Mouse (Mus musculus): ENCODE data around the gene Chrna9. TPM values are rescaled to one million over a fixed set of nuclear protein-coding genes. Genes with fewer than 3 reads are reported as not detected.

Chrna9 gene
- polyA plus RNA-seq, 1 experiment from 2014 or later = not detected

GRCm38 (mm10) chr5:65958597-65958996 is 23.9 kb downstream of the Chrna9 start:
- Histone ChIP-seq H3K9me3 (ENCODE audit: low read length) (no peaks in the 10 kb centered on the region), H3K4me2 (ENCODE audit: low read depth, low read length) (no peak overlapping the region), H3K36me3 (replicated peaks; ENCODE audit: insufficient read depth, low read length) (no peaks in the 10 kb centered on the region), H3K27me3 (ENCODE audit: insufficient read depth, low read length) (no peaks in the 10 kb centered on the region), H3K27ac (ENCODE audit: low read depth) (no peak overlapping the region), H3K4me1 (ENCODE audit: insufficient read depth) (peaks cover 9% of the 10 kb centered on the region; the same call in 1 of the 2 replicates), H3K9ac (replicated peaks) (no peak overlapping the region), H3K4me3 (ENCODE audit: low read depth, low read length) (no peak overlapping the region)
- DNase-seq (peak; percentile 45), ATAC-seq (no peak)
- WGBS (ENCODE audit: insufficient replicate concordance) = 3% methylated on average over 4 of the region's 4 CpGs
- TF ChIP-seq EP300 (IDR thresholded peaks at IDR 0.05; ENCODE audit: low read depth) = no peak
- TF ChIP-seq CTCF (IDR thresholded peaks at IDR 0.05; ENCODE audit: low read depth) = peak; percentile 87

GRCm38 (mm10) chr5:65959893-65960596 is 25.3 kb downstream of the Chrna9 start:
- TF ChIP-seq CTCF (IDR thresholded peaks at IDR 0.05; ENCODE audit: low read depth) (no peak), EP300 (IDR thresholded peaks at IDR 0.05; ENCODE audit: low read depth) (no peak)
- Histone ChIP-seq H3K4me2 (ENCODE audit: low read depth, low read length) (no peak overlapping the region), H3K36me3 (replicated peaks; ENCODE audit: insufficient read depth, low read length) (no peaks in the 10 kb centered on the region), H3K9ac (replicated peaks) (no peak overlapping the region), H3K9me3 (ENCODE audit: low read length) (no peaks in the 10 kb centered on the region), H3K27ac (ENCODE audit: low read depth) (no peak overlapping the region; the same call in 1 of the 2 replicates), H3K4me3 (ENCODE audit: low read depth, low read length) (no peak overlapping the region), H3K27me3 (ENCODE audit: insufficient read depth, low read length) (no peaks in the 10 kb centered on the region), H3K4me1 (ENCODE audit: insufficient read depth) (peaks cover 9% of the 10 kb centered on the region; the same call in 1 of the 2 replicates)
- 48% methylated on average over 5 of the region's 5 CpGs for WGBS (ENCODE audit: insufficient replicate concordance)
- no peak for DNase-seq
- ATAC-seq = peak; percentile 63

- no peaks in the 10 kb centered on the region for H3K27me3 ChIP-seq (ENCODE audit: insufficient read depth, low read length)
- ATAC-seq (no peak), DNase-seq (no peak)
- H3K27ac ChIP-seq (ENCODE audit: low read depth) = no peak overlapping the region
- H3K36me3 ChIP-seq (replicated peaks; ENCODE audit: insufficient read depth, low read length) = no peaks in the 10 kb centered on the region
- H3K9me3 ChIP-seq (ENCODE audit: low read length) = no peaks in the 10 kb centered on the region
- H3K4me2 ChIP-seq (ENCODE audit: low read depth, low read length) = no peak overlapping the region
- WGBS (ENCODE audit: insufficient replicate concordance) = 76% methylated on average over 11 of the region's 11 CpGs
- H3K9ac ChIP-seq (replicated peaks) = no peak overlapping the region
- no peak for TF ChIP-seq EP300 (IDR thresholded peaks at IDR 0.05; ENCODE audit: low read depth)
- no peak for TF ChIP-seq CTCF (IDR thresholded peaks at IDR 0.05; ENCODE audit: low read depth)
- H3K4me3 ChIP-seq (ENCODE audit: low read depth, low read length) = no peak overlapping the region
- peaks cover 6% of the 10 kb centered on the region; the same call in 1 of the 2 replicates for H3K4me1 ChIP-seq (ENCODE audit: insufficient read depth)
Observed at GRCm38 (mm10) chr5:65960597-65960950, 25.9 kb downstream of the Chrna9 start.

- no peak overlapping the region for H3K4me2 ChIP-seq (ENCODE audit: low read depth, low read length)
- H3K27me3 ChIP-seq (ENCODE audit: insufficient read depth, low read length) = no peaks in the 10 kb centered on the region
- 79% methylated on average over 5 of the region's 5 CpGs for WGBS (ENCODE audit: insufficient replicate concordance)
- H3K9me3 ChIP-seq (ENCODE audit: low read length) = no peaks in the 10 kb centered on the region
- no peak overlapping the region for H3K9ac ChIP-seq (replicated peaks)
- no peak for ATAC-seq
- H3K4me1 ChIP-seq (ENCODE audit: insufficient read depth) = 0 out of 2 replicates have a peak, but pooled peaks cover 3% of the 10 kb centered on the region
- TF ChIP-seq EP300 (IDR thresholded peaks at IDR 0.05; ENCODE audit: low read depth) (no peak), CTCF (IDR thresholded peaks at IDR 0.05; ENCODE audit: low read depth) (no peak)
- H3K36me3 ChIP-seq (replicated peaks; ENCODE audit: insufficient read depth, low read length) = no peaks in the 10 kb centered on the region
- H3K27ac ChIP-seq (ENCODE audit: low read depth) = no peak overlapping the region
- H3K4me3 ChIP-seq (ENCODE audit: low read depth, low read length) = no peak overlapping the region
- no peak for DNase-seq
Observed at GRCm38 (mm10) chr5:65963291-65963690, 28.6 kb downstream of the Chrna9 start.

- no peak overlapping the region for H3K4me2 ChIP-seq (ENCODE audit: low read depth, low read length)
- no peaks in the 10 kb centered on the region for H3K27me3 ChIP-seq (ENCODE audit: insufficient read depth, low read length)
- TF ChIP-seq EP300 (IDR thresholded peaks at IDR 0.05; ENCODE audit: low read depth) (no peak), CTCF (IDR thresholded peaks at IDR 0.05; ENCODE audit: low read depth) (no peak)
- WGBS (ENCODE audit: insufficient replicate concordance) = 76% methylated on average over 7 of the region's 7 CpGs
- H3K9me3 ChIP-seq (ENCODE audit: low read length) = no peaks in the 10 kb centered on the region
- no peak overlapping the region for H3K27ac ChIP-seq (ENCODE audit: low read depth)
- no peaks in the 10 kb centered on the region for H3K4me1 ChIP-seq (ENCODE audit: insufficient read depth)
- DNase-seq = no peak
- no peak overlapping the region for H3K4me3 ChIP-seq (ENCODE audit: low read depth, low read length)
- H3K9ac ChIP-seq (replicated peaks) = no peak overlapping the region
- ATAC-seq = no peak
- no peaks in the 10 kb centered on the region for H3K36me3 ChIP-seq (replicated peaks; ENCODE audit: insufficient read depth, low read length)
Observed at GRCm38 (mm10) chr5:65965771-65966279, 31.1 kb downstream of the Chrna9 start.

GRCm38 (mm10) chr5:65967091-65967490 is 32.4 kb downstream of the Chrna9 start:
- Histone ChIP-seq H3K27ac (ENCODE audit: low read depth) (no peak overlapping the region), H3K9ac (replicated peaks) (no peak overlapping the region), H3K4me3 (ENCODE audit: low read depth, low read length) (no peak overlapping the region), H3K27me3 (ENCODE audit: insufficient read depth, low read length) (no peaks in the 10 kb centered on the region), H3K4me1 (ENCODE audit: insufficient read depth) (no peaks in the 10 kb centered on the region), H3K9me3 (ENCODE audit: low read length) (no peaks in the 10 kb centered on the region), H3K36me3 (replicated peaks; ENCODE audit: insufficient read depth, low read length) (no peaks in the 10 kb centered on the region), H3K4me2 (ENCODE audit: low read depth, low read length) (no peak overlapping the region)
- 75% methylated on average over 12 of the region's 12 CpGs for WGBS (ENCODE audit: insufficient replicate concordance)
- TF ChIP-seq EP300 (IDR thresholded peaks at IDR 0.05; ENCODE audit: low read depth) (no peak), CTCF (IDR thresholded peaks at IDR 0.05; ENCODE audit: low read depth) (no peak)
- ATAC-seq (no peak), DNase-seq (no peak)

Measured in liver, postnatal 0 days (tissue).